Mouse (Mus musculus): ENCODE results near the gene 1110004F10Rik. TPM values are rescaled to one million over a fixed set of nuclear protein-coding genes. Genes with fewer than 3 reads are reported as not detected.

1110004F10Rik gene
- polyA plus RNA-seq, 1 experiment from 2014 or later, result 156 TPM

DNA sequence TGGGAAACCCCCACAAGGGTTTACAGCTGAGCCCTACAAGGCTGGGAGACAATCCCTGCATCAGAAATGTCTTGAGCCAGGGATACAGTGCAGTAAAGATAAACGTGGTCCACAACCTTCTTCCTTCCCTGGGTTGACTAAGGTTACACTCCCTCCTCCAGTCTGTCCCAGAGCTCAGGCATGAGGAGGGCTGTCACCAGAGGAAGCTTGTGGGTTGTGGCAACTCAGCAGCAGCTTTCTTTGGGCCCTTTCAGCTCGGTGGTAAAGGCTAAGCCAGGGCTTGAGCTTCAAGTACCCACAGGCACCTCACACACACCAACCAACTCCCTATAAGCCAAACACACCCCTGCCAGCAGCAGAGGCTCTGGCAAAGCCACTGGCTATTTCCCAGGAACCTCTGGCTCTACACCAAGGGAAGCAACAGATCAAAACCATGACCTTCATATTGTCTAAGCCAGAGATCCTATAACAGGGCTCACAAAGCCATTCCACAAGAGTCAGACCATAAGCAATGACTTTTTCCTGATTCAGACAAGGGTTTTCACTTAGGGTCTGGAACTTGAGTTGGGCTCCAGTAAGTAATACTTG is 114.7 kb downstream of the 1110004F10Rik start:
- no peak overlapping the region for H3K9ac ChIP-seq
- ATAC-seq (replicated peaks; ENCODE audit: insufficient number of reproducible peaks, insufficient read depth, low FRiP score, low read depth), result no peak
- no peaks in the 10 kb centered on the region for H3K9me3 ChIP-seq (replicated peaks)
- WGBS, result 52% methylated on average over 2 of the region's 2 CpGs
- H3K4me2 ChIP-seq, result no peak overlapping the region
- peaks cover 32% of the 10 kb centered on the region for H3K36me3 ChIP-seq
- H3K4me1 ChIP-seq (replicated peaks), result no peaks in the 10 kb centered on the region
- no peak overlapping the region for H3K4me3 ChIP-seq
- H3K27me3 ChIP-seq, result no peaks in the 10 kb centered on the region
- H3K27ac ChIP-seq, result no peak overlapping the region

Other genes with a start within 250 kb of the 1110004F10Rik start
- gene Sox6, start 601 bp upstream of the 1110004F10Rik start, polyA plus RNA-seq (2015; fragmentation: Nextera tagmentation; extraction: Ambion mirVana), result 28.4 and 31.1 TPM in 2 replicates
- gene Gm4353, start 45.2 kb downstream of the 1110004F10Rik start, polyA plus RNA-seq (2015; fragmentation: Nextera tagmentation; extraction: Ambion mirVana), result 0.46 and 0.48 TPM in 2 replicates

Measured in heart, embryonic 15.5 days (tissue).